16 mouse cellular contexts compared by ENCODE assay signal in genomic region chr8:23321166-23321565, GRCm38 (mm10).
DNase-seq lines count a peak whose midpoint lies in the region; ATAC-seq and TF ChIP-seq lines count a peak whose summit lies in the region.
"Had no signal": no experiment of that assay in that cellular context is flagged by ENCODE, and none has a peak within 500 bp of the region (broad histone marks: within the 10 kb centered on the region; RNA-seq: fewer than 3 reads in every experiment).

No protein-coding gene starts in this region.

- peak; percentile 74 for ATAC-seq in lung, embryonic 15.5 days (ENCODE audit: borderline replicate concordance, extremely low read depth, low FRiP score, low TSS enrichment)
- no peak for ATAC-seq in embryonic facial prominence, embryonic 15.5 days (ENCODE audit: insufficient number of reproducible peaks, low FRiP score, low TSS enrichment, low read depth)
- ATAC-seq: forebrain, embryonic 13.5 days had no signal

- no peak for TF ChIP-seq POLR2A in kidney, adult 2 months (IDR thresholded peaks at IDR 0.05; ENCODE audit: low read depth, low read length)

- 0 out of 2 replicates have a peak overlapping the region, but pooled peaks have one; percentile 15 for H3K27ac ChIP-seq in kidney, adult 2 months (ENCODE audit: insufficient read depth, low read depth, low read length)
- no peak overlapping the region for H3K27ac ChIP-seq in lung, embryonic 15.5 days
- 0 out of 2 replicates have a peak overlapping the region, but pooled peaks have one; percentile 4 for H3K27ac ChIP-seq in embryonic facial prominence, embryonic 15.5 days (replicated peaks)
- H3K27ac ChIP-seq: forebrain, embryonic 13.5 days; liver, embryonic 13.5 days; macrophage; midbrain, embryonic 12.5 days; neural tube, embryonic 13.5 days had no signal

- no peak overlapping the region for H3K4me2 ChIP-seq in lung, embryonic 15.5 days
- no peak overlapping the region for H3K4me2 ChIP-seq in embryonic facial prominence, embryonic 15.5 days (replicated peaks)
- H3K4me2 ChIP-seq: forebrain, embryonic 13.5 days; liver, embryonic 13.5 days; midbrain, embryonic 12.5 days; neural tube, embryonic 13.5 days had no signal

- H3K9me3 ChIP-seq in lung, embryonic 15.5 days = no peaks in the 10 kb centered on the region
- H3K9me3 ChIP-seq in embryonic facial prominence, embryonic 15.5 days (replicated peaks) = no peaks in the 10 kb centered on the region
- H3K9me3 ChIP-seq: liver, embryonic 13.5 days; midbrain, embryonic 12.5 days; neural tube, embryonic 13.5 days had no signal

- DNase-seq in kidney, adult 2 months = no peak
- no peak for DNase-seq in kidney, postnatal 14 days
- no peak for DNase-seq in lung, postnatal 25 days (ENCODE audit: low spot score)
- peak; percentile 9 for DNase-seq in yolk sac, embryonic 10.5 days (ENCODE audit: low spot score)
- no peak for DNase-seq in urinary bladder, postnatal 14 days (ENCODE audit: low spot score)
- DNase-seq: cerebellum, adult 9-10 months; gastrocnemius, postnatal 25 days; layer of hippocampus, adult 9-11 months; liver, embryonic 13.5 days; thymus, postnatal 36 days had no signal

- H3K9ac ChIP-seq in lung, embryonic 15.5 days = no peak overlapping the region
- no peak overlapping the region for H3K9ac ChIP-seq in embryonic facial prominence, embryonic 15.5 days
- H3K9ac ChIP-seq: forebrain, embryonic 13.5 days; liver, embryonic 13.5 days; midbrain, embryonic 12.5 days; neural tube, embryonic 13.5 days had no signal

- 30% methylated on average over 5 of the region's 5 CpGs for WGBS in kidney, adult 2 months
- 17% methylated on average over 5 of the region's 5 CpGs for WGBS in lung, embryonic 15.5 days
- 28% methylated on average over 5 of the region's 5 CpGs for WGBS in embryonic facial prominence, embryonic 15.5 days

- no peaks in the 10 kb centered on the region for H3K36me3 ChIP-seq in kidney, adult 2 months (ENCODE audit: control insufficient read depth, insufficient read depth, low read length)
- H3K36me3 ChIP-seq in lung, embryonic 15.5 days = no peaks in the 10 kb centered on the region
- no peaks in the 10 kb centered on the region for H3K36me3 ChIP-seq in embryonic facial prominence, embryonic 15.5 days
- H3K36me3 ChIP-seq: liver, embryonic 13.5 days; midbrain, embryonic 12.5 days; neural tube, embryonic 13.5 days had no signal

- no peaks in the 10 kb centered on the region for H3K27me3 ChIP-seq in kidney, adult 2 months (replicated peaks; ENCODE audit: control insufficient read depth, insufficient read depth, low read length)
- no peaks in the 10 kb centered on the region for H3K27me3 ChIP-seq in lung, embryonic 15.5 days
- H3K27me3 ChIP-seq in embryonic facial prominence, embryonic 15.5 days = no peaks in the 10 kb centered on the region
- H3K27me3 ChIP-seq: forebrain, embryonic 13.5 days; liver, embryonic 13.5 days; midbrain, embryonic 12.5 days; neural tube, embryonic 13.5 days had no signal

- H3K4me1 ChIP-seq in kidney, adult 2 months (ENCODE audit: control insufficient read depth, insufficient read depth, low read length) = no peaks in the 10 kb centered on the region
- 0 out of 2 replicates have a peak, but pooled peaks cover 2% of the 10 kb centered on the region for H3K4me1 ChIP-seq in lung, embryonic 15.5 days
- peaks cover 7% of the 10 kb centered on the region for H3K4me1 ChIP-seq in embryonic facial prominence, embryonic 15.5 days
- H3K4me1 ChIP-seq: forebrain, embryonic 13.5 days; liver, embryonic 13.5 days; midbrain, embryonic 12.5 days; neural tube, embryonic 13.5 days had no signal

- H3K4me3 ChIP-seq in kidney, adult 2 months (ENCODE audit: insufficient read depth, low read depth, low read length) = no peak overlapping the region
- H3K4me3 ChIP-seq in lung, embryonic 15.5 days = no peak overlapping the region
- no peak overlapping the region for H3K4me3 ChIP-seq in embryonic facial prominence, embryonic 15.5 days (replicated peaks)
- H3K4me3 ChIP-seq: forebrain, embryonic 13.5 days; liver, embryonic 13.5 days; midbrain, embryonic 12.5 days; neural tube, embryonic 13.5 days had no signal

- TF ChIP-seq CTCF in kidney, adult 2 months (conservative IDR thresholded peaks at IDR 0.05; ENCODE audit: insufficient read depth, insufficient read length, low read depth, low read length) = no peak
